Mouse (Mus musculus) induced T-regulatory cell, adult 2 months (primary cell): Measurements from ENCODE around the gene Olfr1158.
"Not testable (repeated sequence)": the region's sequence is repeated elsewhere in the genome, so short reads cannot be mapped to it uniquely, and the experiment has no call there.

Experiments
- DNase-seq: peaks from one replicate; pipeline ENCODE4 v3.0.0-alpha.2; 2012; ENCODE audit warnings: low read depth

Olfr1158 gene

GRCm38 (mm10) chr2:87989813-87990212 is at the start of gene Olfr1158:
Gene Olfr1158 (plus strand): TSS chr2:87990113.
- no peak for DNase-seq

GRCm38 (mm10) chr2:87945037-87945436 is 44.9 kb upstream of the Olfr1158 start, which contains the start of gene Olfr1155:
Gene Olfr1155 (minus strand): TSS chr2:87945137.
- no peak for DNase-seq

GRCm38 (mm10) chr2:87953000-87953399 is 36.9 kb upstream of the Olfr1158 start, which contains the start of gene Olfr1156:
Gene Olfr1156 (minus strand): TSS chr2:87953100.
- DNase-seq: no peak

- DNase-seq: no peak
These were observed 21.7 kb upstream of the Olfr1158 start, which contains the start of gene Olfr1157 for GRCm38 (mm10) chr2:87968199-87968598. Gene Olfr1157 (minus strand): TSS chr2:87968299.

- DNase-seq: no peak
These were observed 15.3 kb upstream of the Olfr1158 start, which contains the start of gene Olfr74 for GRCm38 (mm10) chr2:87974563-87974962. Gene Olfr74 (minus strand): TSS chr2:87974663.

GRCm38 (mm10) chr2:88007515-88008318 is 17.8 kb downstream of the Olfr1158 start, which contains the start of gene Olfr1160:
Gene Olfr1160 (minus strand): TSS chr2:88008268.
- DNase-seq: no peak

- not testable (repeated sequence) for DNase-seq
These were observed 32.6 kb downstream of the Olfr1158 start, which contains the start of gene Olfr1161 for GRCm38 (mm10) chr2:88022474-88022873. Gene Olfr1161 (plus strand): TSS chr2:88022774.

GRCm38 (mm10) chr2:88037599-88037998 is 47.7 kb downstream of the Olfr1158 start, which contains the start of gene Olfr73:
Gene Olfr73 (minus strand): TSS chr2:88037699.
- DNase-seq: no peak
